Mouse (Mus musculus) stomach, embryonic 14.5 days (tissue): ENCODE data around the gene Dnal4. TPM values are rescaled to one million over a fixed set of nuclear protein-coding genes. Genes with fewer than 3 reads are reported as not detected.

Experiments
- ATAC-seq: fragments of 200-750 bp; cut with Nextera tagmentation; 2 replicates; pipeline ENCODE4 v1.8.0; 2017; ENCODE audit warnings: low read depth, moderate TSS enrichment; ENCODE audit not compliant: insufficient number of reproducible peaks, insufficient read depth, low FRiP score
- H3K27ac ChIP-seq: fragments of 300-500 bp; sonication (generic); 2 replicates; pipeline ENCODE4 v1.5.1; 2014; ENCODE audit warnings: mild to moderate bottlenecking, low read length, moderate library complexity, mixed read lengths
- H3K27me3 ChIP-seq: fragments of 300-500 bp; sonication (generic); 2 replicates; pipeline ENCODE4 v1.6.1; 2014; ENCODE audit warnings: low read length, control low read depth, mixed read lengths; ENCODE audit not compliant: control insufficient read depth, insufficient read depth
- H3K36me3 ChIP-seq: fragments of 300-500 bp; sonication (generic); 2 replicates; pipeline ENCODE4 v1.6.1; 2014; ENCODE audit warnings: mild to moderate bottlenecking, control low read depth, low read length, moderate library complexity, mixed read lengths; ENCODE audit not compliant: control insufficient read depth, insufficient read depth
- H3K4me1 ChIP-seq: fragments of 300-500 bp; sonication (generic); 2 replicates; pipeline ENCODE4 v1.6.1; 2014; ENCODE audit warnings: low read length, control low read depth, mixed read lengths; ENCODE audit not compliant: control insufficient read depth, insufficient read depth
- H3K4me2 ChIP-seq: fragments of 300-500 bp; sonication (generic); replicated peaks from 2 replicates; pipeline ENCODE4 v1.6.1; 2014; ENCODE audit warnings: low read depth, low read length, control low read depth
- H3K4me3 ChIP-seq: fragments of 300-500 bp; sonication (generic); 2 replicates; pipeline ENCODE4 v1.5.1; 2014; ENCODE audit warnings: low read depth, low read length, control low read depth
- H3K9ac ChIP-seq: fragments of 300-500 bp; sonication (generic); replicated peaks from 2 replicates; pipeline ENCODE4 v1.6.1; 2014; ENCODE audit warnings: low read depth, mild to moderate bottlenecking, control low read depth, low read length, moderate library complexity, mixed read lengths
- H3K9me3 ChIP-seq: fragments of 300-500 bp; sonication (generic); 2 replicates; pipeline ENCODE4 v1.6.1; 2016; ENCODE audit warnings: low read depth, low read length, control low read depth; ENCODE audit not compliant: control insufficient read depth
- WGBS: fragments of 180-500 bp; shearing (Covaris S2); extraction: QIAGEN DNeasy Blood & Tissue Kit; methylation state at CpG from one replicate; pipeline ENCODE4 v1.1.7; 2014; 5-methylcytosine and 5-hydroxymethylcytosine counted together
- polyA plus RNA-seq: library from polyadenylated mRNA; unstranded; fragments of >200 nt; fragmentation: Nextera tagmentation; extraction: Ambion mirVana; gene quantifications from 2 replicates; pipeline ENCODE4 v1.2.1, GENCODE M21; 2014

Dnal4 gene
- polyA plus RNA-seq, 1 experiment from 2014 or later: 60.7 TPM

- H3K27ac ChIP-seq: no peak overlapping the region
- no peak for ATAC-seq
- H3K4me3 ChIP-seq: no peak overlapping the region
- H3K9me3 ChIP-seq: no peaks in the 10 kb centered on the region
- H3K4me2 ChIP-seq: no peak overlapping the region
- peaks cover 11% of the 10 kb centered on the region; the same call in 1 of the 2 replicates for H3K36me3 ChIP-seq
- WGBS: 79% methylated on average over 11 of the region's 11 CpGs
- H3K9ac ChIP-seq: no peak overlapping the region
- no peaks in the 10 kb centered on the region for H3K27me3 ChIP-seq
- H3K4me1 ChIP-seq: no peaks in the 10 kb centered on the region
Measured at GRCm38 (mm10) chr15:79764539-79765267, 12.9 kb downstream of the Dnal4 start.

- Histone ChIP-seq H3K9ac (no peak overlapping the region), H3K27ac (no peak overlapping the region), H3K36me3 (peaks cover 11% of the 10 kb centered on the region; the same call in 1 of the 2 replicates), H3K27me3 (no peaks in the 10 kb centered on the region), H3K4me2 (no peak overlapping the region), H3K4me3 (no peak overlapping the region), H3K9me3 (no peaks in the 10 kb centered on the region), H3K4me1 (no peaks in the 10 kb centered on the region)
- ATAC-seq: no peak
- 83% methylated on average over 7 of the region's 7 CpGs for WGBS
Measured at GRCm38 (mm10) chr15:79763601-79764246, 13.9 kb downstream of the Dnal4 start.

GRCm38 (mm10) chr15:79763001-79763400 is 14.6 kb downstream of the Dnal4 start:
- peaks cover 11% of the 10 kb centered on the region; the same call in 1 of the 2 replicates for H3K36me3 ChIP-seq
- ATAC-seq: no peak
- no peak overlapping the region for H3K9ac ChIP-seq
- no peak overlapping the region for H3K27ac ChIP-seq
- H3K4me2 ChIP-seq: no peak overlapping the region
- WGBS: 90% methylated on average over 9 of the region's 9 CpGs
- no peak overlapping the region for H3K4me3 ChIP-seq
- no peaks in the 10 kb centered on the region for H3K9me3 ChIP-seq
- H3K4me1 ChIP-seq: no peaks in the 10 kb centered on the region
- no peaks in the 10 kb centered on the region for H3K27me3 ChIP-seq

GRCm38 (mm10) chr15:79760956-79761355 is 16.7 kb downstream of the Dnal4 start:
- Histone ChIP-seq H3K36me3 (peaks cover 11% of the 10 kb centered on the region; the same call in 1 of the 2 replicates), H3K9me3 (no peaks in the 10 kb centered on the region), H3K27me3 (no peaks in the 10 kb centered on the region), H3K4me3 (no peak overlapping the region), H3K27ac (no peak overlapping the region), H3K9ac (no peak overlapping the region), H3K4me2 (no peak overlapping the region), H3K4me1 (no peaks in the 10 kb centered on the region)
- no peak for ATAC-seq
- 89% methylated on average over 6 of the region's 6 CpGs for WGBS

- H3K27ac ChIP-seq: no peak overlapping the region
- H3K9me3 ChIP-seq: no peaks in the 10 kb centered on the region
- no peak overlapping the region for H3K4me2 ChIP-seq
- H3K4me1 ChIP-seq: no peaks in the 10 kb centered on the region
- H3K4me3 ChIP-seq: no peak overlapping the region
- 83% methylated on average over 3 of the region's 3 CpGs for WGBS
- no peaks in the 10 kb centered on the region for H3K27me3 ChIP-seq
- H3K36me3 ChIP-seq: 0 out of 2 replicates have a peak, but pooled peaks cover 4% of the 10 kb centered on the region
- no peak overlapping the region for H3K9ac ChIP-seq
- ATAC-seq: no peak
Measured at GRCm38 (mm10) chr15:79757118-79757517, 20.5 kb downstream of the Dnal4 start.

GRCm38 (mm10) chr15:79755977-79756625 is 21.5 kb downstream of the Dnal4 start:
- Histone ChIP-seq H3K4me3 (no peak overlapping the region), H3K27me3 (no peaks in the 10 kb centered on the region), H3K4me1 (no peaks in the 10 kb centered on the region), H3K27ac (no peak overlapping the region), H3K36me3 (no peaks in the 10 kb centered on the region), H3K9ac (no peak overlapping the region), H3K4me2 (no peak overlapping the region), H3K9me3 (no peaks in the 10 kb centered on the region)
- 71% methylated on average over 8 of the region's 8 CpGs for WGBS
- ATAC-seq: no peak

GRCm38 (mm10) chr15:79755176-79755575 is 22.5 kb downstream of the Dnal4 start:
- H3K27ac ChIP-seq: no peak overlapping the region
- no peaks in the 10 kb centered on the region for H3K4me1 ChIP-seq
- H3K9ac ChIP-seq: no peak overlapping the region
- H3K27me3 ChIP-seq: no peaks in the 10 kb centered on the region
- WGBS: 81% methylated on average over 4 of the region's 4 CpGs
- H3K9me3 ChIP-seq: no peaks in the 10 kb centered on the region
- no peak overlapping the region for H3K4me3 ChIP-seq
- no peak for ATAC-seq
- no peak overlapping the region for H3K4me2 ChIP-seq
- no peaks in the 10 kb centered on the region for H3K36me3 ChIP-seq

- no peaks in the 10 kb centered on the region for H3K36me3 ChIP-seq
- no peaks in the 10 kb centered on the region for H3K9me3 ChIP-seq
- H3K9ac ChIP-seq: no peak overlapping the region
- H3K4me3 ChIP-seq: no peak overlapping the region
- no peaks in the 10 kb centered on the region for H3K4me1 ChIP-seq
- ATAC-seq: no peak
- no peaks in the 10 kb centered on the region for H3K27me3 ChIP-seq
- H3K27ac ChIP-seq: no peak overlapping the region
- H3K4me2 ChIP-seq: no peak overlapping the region
- 54% methylated on average over 4 of the region's 4 CpGs for WGBS
Measured at GRCm38 (mm10) chr15:79753873-79754272, 23.8 kb downstream of the Dnal4 start.
